Mouse (Mus musculus): ENCODE data around the gene Bcar3.

The Bcar3 gene

DNA sequence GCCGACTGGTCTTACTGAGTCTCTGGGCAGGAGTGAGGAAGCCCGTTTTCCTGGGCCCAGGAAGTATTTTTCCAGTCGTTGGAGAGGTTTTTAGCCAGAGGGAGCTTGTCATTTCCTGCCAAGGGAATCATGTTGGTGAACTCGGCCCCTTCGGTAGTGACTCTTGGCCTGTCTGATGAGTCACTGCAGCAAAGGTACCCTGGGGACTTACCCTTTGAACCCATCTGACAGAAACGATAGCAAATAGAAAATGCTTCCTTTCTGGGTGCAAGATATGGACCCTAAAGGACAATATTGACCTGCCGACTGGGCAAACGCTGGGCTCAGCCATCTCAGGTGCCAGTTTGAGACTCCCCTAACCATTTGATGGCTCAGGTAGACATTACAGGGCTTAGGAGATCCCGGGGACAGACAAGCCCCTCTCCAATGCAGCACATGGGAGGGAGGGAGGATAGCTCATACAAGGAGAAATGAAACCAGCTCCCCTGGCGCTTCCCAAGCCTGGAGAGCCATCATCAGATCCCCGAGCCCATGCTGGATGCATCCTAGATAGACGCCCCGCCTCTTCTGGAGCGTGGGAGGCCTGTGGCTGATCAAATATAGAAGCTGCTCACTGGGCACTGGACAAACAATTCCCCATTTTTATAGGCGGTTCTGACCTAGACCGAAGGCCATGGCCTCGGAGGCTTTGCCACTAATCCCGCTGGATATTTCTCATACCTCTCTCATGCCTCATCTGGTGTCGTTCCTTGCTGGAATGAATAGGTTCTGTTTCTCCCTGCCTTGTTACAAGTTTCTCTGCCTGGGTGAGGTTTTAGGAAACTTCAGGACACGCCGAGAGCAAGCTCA, 188.2 kb downstream of the Bcar3 start:
- no peak for DNase-seq (ENCODE audit: low read depth, low spot score)

DNA sequence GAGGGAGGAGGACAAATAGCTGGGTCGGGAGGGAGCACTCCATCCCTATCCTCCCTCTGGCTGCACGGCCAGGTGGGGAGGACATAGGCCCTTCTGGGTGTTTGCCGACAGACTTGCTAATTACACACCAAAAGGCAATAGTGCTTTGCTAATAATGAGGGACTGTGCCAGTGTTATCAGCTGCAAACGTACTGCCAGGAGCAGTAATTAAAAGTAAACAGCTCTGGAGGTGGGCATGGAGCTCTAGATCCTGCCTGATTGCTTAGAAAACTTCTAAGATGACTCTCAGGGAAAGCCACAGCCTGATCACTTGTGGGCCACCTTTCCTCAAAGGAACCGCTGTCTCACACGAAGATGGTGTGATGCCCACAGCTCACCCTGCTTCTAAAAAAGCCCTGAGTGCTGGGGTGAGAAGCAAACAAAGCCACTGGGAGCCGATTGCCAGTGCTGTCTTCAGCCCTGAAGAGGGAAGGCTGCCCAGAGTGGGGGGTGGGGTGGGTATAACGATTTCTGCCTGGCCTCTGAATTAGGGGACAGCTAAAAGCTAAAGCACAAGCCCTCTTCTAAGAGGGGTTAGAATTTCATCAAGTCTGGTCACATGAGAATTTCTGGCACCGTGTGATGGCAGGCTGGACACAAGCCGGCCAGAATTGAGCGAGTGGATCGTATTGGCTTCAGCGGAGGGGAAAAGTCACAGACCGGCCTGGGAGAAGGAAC, 189.3 kb downstream of the Bcar3 start:
- DNase-seq (ENCODE audit: low read depth, low spot score), result no peak

DNA sequence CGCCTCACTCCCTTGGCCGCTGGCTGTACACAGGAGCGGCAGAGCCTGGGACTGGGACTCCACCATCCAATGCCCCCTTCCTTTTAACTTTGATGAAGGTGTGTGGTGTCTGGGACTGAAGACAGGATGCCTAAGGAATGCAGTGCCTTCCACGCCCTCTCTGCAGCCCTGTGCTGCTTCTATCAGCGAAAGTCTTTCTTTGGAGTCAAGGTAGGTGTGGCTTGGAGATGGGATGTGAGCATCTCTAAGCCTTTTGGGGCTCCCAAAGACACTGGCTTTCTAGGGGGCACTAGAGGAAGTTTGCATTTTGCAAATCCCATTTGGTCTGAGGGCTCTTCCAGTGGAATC, 189.8 kb downstream of the Bcar3 start:
- no peak for DNase-seq (ENCODE audit: low read depth, low spot score)

DNA sequence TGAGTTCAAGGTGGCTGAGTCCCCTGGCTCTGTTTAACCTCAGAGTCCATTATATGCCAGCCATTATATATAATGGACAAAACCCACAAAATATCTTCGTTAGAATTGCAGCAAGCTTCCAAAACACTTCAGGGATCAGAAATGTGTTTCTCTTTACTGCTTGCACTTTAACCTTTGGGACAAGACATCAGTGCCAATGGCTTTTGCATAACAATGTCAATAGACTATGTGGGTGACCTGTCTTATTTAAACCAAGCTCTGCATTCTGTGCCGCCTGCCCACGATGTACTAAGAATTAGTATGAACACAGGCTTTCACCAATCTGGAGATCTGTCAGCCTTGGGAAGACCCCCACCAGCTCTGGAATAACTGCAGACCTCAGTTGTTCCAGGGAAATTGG, 190.4 kb downstream of the Bcar3 start:
- DNase-seq (ENCODE audit: low read depth, low spot score), result no peak

DNA sequence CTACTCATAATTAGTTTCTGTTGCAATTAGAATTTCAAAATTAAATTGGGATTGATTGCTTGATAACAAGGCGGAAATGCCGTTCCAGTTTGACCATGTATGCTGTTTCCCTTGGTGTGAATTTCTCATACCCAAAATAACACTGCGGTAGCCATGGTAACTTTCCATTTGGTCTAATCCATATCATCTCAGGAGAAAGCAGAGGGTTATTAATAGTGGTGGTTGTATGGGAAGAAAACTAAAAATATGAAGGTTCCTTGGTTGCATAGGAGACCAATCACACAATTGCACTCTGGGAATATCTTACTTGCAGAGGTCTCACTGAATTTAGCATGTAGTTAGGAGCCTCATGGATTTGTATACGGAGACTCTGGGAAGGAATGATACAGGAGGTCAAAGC, 191.8 kb downstream of the Bcar3 start:
- no peak for DNase-seq (ENCODE audit: low read depth, low spot score)

DNA sequence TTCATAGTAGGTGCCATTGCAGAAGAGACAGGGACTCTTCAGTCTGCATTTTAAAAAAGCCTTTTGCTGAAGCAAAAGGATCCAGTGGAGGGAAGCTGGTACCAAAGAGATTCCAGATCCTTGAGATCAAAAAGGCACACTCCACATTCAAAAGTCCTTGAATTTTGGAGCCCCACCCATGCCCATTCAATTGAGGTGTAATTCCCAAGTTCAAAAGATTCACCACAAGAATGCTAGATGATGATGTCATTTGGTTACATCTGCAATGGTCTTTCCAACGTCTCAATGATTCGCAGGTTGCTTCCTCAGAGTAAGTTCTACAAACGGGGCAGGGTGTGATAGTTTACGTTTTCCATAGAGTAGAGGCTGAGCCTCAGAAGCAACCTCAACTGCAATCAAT, 192.3 kb downstream of the Bcar3 start:
- no peak for DNase-seq (ENCODE audit: low read depth, low spot score)

DNA sequence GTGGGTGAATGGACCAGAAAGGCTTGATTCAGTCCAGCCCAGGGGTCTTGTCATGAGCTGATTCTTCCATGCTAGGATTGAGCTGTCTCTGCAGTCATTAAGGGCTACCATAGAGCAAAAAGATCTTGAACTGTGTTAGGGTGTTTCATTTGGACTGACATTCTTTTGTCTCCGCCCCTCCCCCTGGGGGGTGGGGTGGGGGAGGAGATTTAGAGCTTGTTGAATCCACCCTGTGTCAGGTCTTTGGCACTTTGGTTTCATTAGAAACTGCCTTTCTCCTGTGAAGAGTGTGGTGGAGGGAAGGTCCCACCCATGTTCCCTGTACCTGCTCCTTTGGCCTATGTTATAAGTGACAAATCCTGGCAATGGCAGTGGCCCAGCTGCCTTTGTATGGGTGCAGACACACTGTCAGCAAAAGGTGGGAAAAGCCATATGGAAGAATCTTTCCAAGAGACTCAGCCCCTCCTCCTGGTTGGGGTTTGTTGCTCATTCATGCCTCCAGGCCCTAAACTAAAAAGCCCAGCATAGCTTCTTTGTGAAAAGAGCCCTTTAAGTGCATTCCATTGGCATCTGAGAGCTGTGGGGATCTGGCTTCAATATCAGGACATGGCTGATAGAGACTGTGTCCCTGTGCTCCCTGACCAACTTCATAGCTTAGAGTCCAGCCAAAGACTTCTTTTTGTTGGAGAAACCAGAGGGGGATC, 194.3 kb downstream of the Bcar3 start:
- DNase-seq (ENCODE audit: low read depth, low spot score), result no peak

DNA sequence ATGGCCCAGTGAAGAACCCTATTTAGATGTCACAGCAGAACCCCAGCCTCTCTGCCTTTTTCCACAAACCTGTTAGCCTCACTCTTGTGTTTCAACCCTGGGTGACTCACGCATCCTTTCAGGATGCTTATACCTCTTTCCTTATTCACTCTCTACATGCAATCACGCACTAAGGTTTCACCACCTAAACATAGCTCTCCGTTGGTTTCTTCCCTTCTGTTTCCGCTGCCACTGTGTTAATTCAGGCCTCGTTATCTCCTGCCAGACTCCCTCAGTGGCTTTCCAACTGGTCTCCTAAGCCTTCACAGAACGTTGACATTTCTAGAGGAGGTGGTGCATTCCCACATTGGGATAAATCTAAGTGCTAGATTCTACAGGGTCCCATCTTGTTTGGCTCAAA, 196.6 kb downstream of the Bcar3 start:
- no peak for DNase-seq (ENCODE audit: low read depth, low spot score)

DNA sequence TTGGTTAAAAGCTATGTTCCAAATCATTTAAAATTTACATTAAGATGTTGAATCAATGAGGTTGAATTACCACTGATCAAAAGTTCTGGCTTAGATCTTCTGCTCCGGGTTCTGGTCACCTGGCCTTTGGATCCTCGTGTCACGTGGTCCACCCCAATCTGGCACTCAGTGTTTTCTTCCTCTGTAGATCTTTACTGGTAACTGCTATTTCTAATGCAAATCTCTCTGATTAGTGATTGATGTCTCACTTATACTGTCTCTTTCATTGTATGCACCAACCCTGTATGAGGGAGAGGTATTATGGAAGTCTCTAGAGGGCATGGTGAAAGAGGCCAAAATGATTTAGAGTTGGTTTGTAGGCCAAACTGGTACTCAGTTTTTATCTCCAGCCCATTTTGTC, 198.1 kb downstream of the Bcar3 start:
- no peak for DNase-seq (ENCODE audit: low read depth, low spot score)

DNA sequence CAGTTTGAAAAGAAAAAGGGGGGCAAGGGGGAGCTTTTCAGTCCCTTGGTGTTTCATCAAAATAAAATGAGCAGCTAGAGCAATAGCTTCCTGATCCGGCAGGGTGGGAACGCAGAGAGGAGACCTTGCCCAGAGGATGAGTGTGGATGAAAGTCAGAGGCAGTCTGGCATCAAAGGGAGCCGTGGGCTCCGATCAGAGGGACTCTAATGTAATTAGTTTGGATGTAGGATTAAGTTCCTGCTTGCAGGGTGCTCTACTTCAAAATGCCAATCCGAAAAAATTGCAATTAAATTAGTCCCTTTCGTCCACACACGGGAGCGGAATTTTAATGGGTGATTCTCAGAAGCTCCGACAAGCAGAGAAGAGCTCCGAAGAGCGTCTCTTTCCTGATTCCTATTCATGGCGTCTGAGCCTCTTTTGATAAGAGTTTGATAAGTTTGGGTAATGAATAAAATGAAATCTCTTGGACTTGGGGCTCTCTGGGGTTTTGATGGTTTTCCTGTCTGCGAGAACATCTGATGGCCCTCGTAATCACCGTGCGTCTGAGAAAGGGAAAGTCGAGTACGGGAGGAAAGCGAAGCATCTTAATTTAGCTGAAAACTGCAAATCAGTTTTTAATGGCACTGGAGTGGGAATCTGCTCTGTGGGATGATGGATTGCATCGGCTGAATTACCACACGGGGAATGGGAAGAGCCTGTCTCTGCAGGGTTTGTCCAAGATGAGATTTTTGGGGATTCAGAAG, 199.1 kb downstream of the Bcar3 start:
- no peak for DNase-seq (ENCODE audit: low read depth, low spot score)

DNA sequence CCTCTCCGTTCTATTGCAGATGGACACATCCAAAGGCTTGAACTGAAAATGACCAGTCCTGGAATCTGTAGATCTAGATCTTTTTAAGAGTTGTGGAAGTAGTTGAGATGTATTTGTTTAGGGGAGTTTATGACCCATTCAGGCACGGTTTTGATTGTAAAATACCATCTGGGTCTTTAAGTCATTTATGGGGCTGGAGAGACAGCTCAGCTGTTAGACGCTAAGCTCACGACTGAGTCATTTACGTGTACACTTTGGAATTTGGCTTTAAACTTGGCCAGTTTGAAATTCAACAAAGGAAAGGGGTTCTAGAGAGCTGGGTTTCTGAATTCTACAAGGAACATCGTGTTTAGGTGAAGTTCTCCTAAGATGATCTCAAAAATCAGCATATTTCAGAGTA, 200.8 kb downstream of the Bcar3 start:
- DNase-seq (ENCODE audit: low read depth, low spot score), result no peak

DNA sequence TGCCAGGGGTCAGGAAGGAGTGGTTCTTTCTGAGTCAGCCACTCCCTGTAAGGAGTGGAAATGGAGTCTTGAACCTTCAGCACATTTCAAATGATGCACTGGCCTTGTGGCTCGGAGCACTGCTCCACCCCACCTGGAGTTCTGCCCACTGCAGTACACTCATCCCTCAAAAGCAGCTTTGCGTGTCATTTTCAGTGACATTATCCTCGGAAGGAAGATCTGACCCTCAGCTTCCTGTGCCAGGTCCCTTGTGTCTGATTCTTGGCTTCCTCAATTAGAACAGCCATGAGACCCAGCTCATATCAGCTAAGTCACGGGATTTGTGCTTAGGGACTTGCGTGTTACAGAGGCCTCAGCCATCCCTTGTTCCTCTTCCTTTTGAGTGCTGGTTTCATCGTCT, 203.9 kb downstream of the Bcar3 start:
- no peak for DNase-seq (ENCODE audit: low read depth, low spot score)

DNA sequence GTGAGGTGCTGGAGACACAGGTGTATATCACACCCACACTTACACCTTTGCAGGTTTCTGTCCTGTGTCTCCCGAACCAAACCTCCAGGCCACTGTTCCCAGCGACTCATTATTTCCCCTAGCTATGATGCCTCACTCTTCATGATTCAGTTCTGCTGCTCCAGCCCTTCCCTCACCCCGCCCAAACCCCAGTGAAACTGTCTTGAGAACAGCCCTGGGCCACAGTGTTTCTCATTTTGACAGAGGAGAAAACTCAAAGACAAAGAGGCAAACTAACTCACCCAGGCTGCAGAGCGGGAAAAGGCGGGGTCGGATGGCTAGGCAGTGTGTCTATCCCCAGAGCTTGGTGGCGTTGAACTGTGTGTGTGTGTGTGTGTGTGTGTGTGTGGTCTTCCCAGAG, 204.6 kb downstream of the Bcar3 start:
- no peak for DNase-seq (ENCODE audit: low read depth, low spot score)

DNA sequence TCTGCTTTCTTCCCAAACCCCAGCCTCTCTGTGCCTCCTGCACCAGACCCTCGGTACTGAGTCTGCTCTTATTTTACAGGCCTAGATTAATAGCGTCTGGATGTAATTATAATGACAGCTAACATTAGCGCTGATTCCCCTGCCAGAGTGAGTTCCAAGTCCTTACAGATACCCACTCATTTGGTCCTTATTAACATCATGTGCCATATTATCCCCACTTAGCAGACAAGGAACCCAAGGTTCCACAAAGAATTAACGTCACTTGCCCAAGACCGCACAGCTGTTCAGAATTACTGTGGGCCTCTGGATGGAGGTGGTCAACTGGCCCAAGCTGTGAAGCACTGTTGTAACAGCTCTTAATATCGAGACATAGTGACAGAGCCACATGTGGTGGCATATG, 205.7 kb downstream of the Bcar3 start:
- no peak for DNase-seq (ENCODE audit: low read depth, low spot score)

DNA sequence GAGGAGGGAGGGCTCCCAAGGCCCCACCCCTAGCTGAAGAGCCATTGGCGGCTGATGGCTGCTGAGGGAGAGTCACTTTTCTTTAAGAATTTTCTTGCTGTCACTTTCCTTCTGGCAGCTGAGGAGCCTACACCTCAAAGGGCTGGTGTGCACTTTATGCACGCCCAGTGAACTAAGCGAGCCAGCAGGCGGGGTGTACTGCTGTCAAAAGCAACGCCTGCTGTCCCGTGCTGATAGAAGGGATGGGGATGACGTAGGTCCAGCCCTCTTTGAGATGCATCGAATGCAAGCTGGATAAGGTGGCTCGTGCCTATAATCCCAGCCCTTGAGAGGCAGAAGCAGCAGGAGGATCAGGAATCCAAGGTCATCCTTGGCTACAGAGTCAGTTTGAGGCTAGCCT, 207.0 kb downstream of the Bcar3 start:
- DNase-seq (ENCODE audit: low read depth, low spot score), result no peak

DNA sequence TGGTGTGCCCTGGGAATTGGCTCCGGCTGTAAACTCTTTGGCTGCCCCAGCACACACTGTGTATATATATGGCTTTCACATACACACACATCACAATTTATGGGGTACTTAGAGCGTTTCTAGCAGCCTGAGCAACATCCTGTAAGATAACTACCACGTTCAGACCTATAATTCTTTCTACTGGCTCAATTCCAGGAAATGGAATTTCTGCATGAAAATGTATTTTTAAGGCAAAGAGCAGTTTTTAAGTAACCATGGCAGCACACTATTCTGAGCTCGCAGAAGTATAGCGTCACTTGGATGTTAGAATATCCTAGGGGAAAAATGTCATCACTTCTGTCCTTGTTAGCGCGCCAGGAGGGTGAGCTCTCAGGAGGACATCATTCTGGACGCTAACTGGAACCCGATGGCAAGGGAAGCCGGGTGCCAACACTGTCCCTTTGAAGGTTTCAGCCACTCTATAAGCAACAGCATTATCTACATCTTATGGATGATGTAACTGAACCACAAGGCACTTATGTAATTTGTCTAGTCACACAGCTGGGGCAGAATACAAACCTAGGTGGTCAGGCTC, 212.5 kb downstream of the Bcar3 start:
- DNase-seq (ENCODE audit: low read depth, low spot score), result no peak

DNA sequence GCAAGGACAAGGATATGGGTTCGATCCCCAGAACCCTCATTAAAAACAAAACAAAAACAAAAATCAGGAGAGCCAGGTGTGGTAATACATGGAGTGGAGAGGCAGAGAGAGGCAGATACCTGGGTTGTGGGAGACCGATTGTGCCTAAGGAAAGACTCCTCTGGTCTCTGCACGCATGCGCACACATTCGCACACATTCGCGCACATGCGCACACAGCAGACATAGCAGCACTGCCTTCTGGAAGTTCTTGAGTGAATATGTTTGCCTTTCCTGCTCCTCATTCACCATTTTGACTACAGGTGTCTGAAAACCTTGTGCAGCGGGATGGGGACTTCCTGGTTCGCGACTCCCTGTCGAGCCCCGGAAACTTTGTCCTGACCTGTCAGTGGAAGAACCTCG, 213.9 kb downstream of the Bcar3 start:
- DNase-seq (ENCODE audit: low read depth, low spot score), result no peak

DNA sequence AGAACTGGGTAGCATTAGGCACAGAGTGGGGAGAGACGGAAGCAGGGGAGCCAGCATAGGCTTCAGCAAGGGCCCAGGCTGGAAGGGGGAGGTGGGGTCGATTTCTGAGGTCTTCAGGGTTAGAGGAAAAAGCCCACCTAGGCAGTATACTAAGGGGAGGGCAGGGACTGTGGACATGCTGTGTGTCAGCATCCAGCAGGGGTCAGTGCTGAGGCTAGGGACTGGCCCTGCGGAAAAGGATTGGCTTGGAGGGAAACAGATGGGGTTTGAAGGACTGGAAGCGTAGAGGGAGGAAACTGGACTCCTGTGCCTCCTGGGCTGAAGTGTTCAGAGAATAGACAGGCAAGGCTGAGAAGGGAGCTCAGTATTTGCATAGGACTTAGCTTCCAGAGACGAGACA, 215.1 kb downstream of the Bcar3 start:
- DNase-seq (ENCODE audit: low read depth, low spot score), result no peak

DNA sequence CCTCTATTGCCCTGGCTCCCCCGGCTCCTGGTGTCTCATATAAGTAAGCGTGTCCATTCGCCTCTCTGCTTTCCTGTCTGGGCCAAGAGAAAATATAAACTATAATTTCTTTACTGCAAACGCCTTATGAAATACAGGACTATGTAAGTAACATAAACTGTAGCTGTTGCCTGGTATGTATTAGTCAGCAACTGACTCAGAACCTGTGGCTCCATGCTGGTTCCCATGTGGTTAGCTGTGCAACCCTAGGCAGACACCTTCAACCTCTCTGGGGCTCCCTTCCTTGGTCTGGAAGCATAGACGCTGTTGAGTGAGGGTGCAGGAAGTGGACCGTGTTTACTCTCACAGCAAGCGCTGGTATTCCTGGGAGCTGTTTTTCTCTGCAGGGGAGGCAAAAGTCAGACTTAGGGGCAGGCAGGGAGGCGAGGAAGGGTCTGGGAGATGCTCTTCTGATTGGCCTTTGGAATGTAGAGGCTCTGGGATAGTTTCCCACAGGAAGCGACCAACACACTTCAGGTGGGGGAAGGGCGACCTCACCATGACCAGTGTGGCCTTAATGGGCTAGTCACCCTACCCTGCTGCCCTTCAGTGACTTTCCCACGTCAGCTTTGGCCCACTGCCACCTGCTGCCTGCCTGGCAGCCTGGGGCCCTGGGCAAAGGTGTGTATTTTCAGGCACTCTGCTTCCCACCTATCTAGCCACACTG, 215.8 kb downstream of the Bcar3 start:
- no peak for DNase-seq (ENCODE audit: low read depth, low spot score)

DNA sequence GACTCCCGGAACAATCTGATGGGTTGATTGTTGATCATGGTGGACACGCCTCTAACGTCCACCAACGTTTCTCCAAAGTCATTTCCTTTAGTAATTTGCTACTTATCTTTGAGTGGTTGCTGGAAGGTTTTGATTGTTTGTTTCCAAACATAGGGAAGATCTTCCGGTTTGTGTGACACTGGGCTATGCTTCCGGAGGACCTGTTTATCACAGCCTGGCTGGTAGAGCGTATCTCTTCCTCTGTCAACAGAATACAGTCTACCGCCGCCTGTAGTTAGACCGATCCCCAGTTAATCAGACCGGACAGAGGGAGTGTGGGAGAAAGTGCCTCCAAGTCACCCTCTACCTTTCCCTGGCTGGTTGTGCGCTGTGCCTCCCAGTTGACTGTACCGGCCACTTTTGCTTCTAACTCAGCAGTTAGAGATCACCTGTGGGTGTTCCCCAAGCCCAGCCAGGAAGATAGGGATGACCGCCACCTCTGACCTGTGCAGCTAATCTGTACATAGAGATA, 216.4 kb downstream of the Bcar3 start:
- no peak for DNase-seq (ENCODE audit: low read depth, low spot score)

DNA sequence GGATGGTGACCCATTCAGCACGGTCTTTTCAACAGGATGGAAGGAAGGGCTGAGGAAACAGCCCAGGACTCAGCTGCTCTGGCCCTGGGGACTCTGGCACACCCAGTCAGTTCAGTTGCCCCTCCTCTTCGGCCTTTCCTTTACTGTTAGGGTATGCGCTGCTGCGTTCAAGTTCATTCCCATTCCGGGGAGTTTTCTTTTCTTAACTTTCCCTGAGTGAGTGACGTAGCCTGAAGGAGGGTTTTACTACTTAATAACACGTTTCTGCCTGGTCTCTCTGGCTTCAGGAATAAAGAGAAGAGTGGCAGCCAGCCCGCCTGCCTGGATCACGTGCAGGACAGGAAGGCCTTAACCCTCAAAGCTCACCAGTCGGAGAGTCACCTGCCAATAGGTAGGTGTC, 217.0 kb downstream of the Bcar3 start:
- DNase-seq (ENCODE audit: low read depth, low spot score), result no peak

Data from brain, embryonic 18.5 days (tissue).